Mouse (Mus musculus): Measurements from ENCODE around the gene Wnt1. TPM values are rescaled to one million over a fixed set of nuclear protein-coding genes. Genes with fewer than 3 reads are reported as not detected.
A peak's percentile ranks its signal among the peaks of the same experiment; 100 is the strongest.
"Not testable (repeated sequence)": the region's sequence is repeated elsewhere in the genome, so short reads cannot be mapped to it uniquely, and the experiment has no call there.

Gene Wnt1
- not detected for total RNA-seq (2022)

DNA sequence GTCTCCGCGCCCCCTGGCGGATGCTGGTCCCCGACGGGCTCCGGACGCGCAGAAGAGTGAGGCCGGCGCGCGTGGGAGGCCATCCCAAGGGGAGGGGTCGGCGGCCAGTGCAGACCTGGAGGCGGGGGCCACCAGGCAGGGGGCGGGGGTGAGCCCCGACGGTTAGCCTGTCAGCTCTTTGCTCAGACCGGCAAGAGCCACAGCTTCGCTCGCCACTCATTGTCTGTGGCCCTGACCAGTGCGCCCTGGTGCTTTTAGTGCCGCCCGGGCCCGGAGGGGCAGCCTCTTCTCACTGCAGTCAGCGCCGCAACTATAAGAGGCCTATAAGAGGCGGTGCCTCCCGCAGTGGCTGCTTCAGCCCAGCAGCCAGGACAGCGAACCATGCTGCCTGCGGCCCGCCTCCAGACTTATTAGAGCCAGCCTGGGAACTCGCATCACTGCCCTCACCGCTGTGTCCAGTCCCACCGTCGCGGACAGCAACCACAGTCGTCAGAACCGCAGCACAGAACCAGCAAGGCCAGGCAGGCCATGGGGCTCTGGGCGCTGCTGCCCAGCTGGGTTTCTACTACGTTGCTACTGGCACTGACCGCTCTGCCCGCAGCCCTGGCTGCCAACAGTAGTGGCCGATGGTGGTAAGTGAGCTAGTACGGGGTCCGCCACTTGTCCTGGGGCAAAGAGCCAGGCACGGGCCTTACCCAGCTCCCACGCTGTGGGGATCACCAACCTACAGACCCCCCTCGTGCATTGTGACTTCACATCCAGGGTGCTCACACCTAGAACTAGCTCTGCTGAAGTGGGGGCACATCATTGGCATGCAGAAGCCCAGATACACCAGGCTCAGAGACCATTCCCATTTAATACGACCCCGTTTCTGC lies at the start of gene Wnt1:
TSS of gene Wnt1 (plus strand) at position 197 of the 875 bp plus-strand sequence.
- DNase-seq (ENCODE audit: low spot score in 2 of 2) = no peak

DNA sequence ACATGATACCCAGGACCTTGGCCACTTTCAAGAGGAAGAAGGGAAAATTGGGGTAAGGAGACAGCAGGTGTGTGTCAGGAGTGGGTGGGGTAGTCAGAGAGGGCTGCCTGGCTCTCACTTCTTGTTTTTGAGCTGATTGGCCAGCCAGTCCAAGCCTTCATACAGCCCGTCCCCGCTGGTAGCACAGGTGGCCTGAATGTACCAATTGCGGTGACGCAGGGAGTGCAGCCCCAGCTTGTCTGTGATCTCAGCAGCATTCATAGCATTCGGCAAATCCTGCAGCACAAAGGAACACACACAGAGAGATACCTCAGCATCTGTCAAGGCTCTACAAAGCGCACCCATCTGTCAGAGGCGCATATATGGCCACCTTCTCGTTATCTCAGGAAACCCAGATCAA lies 49.4 kb upstream of the Wnt1 start:
- no peak for DNase-seq (ENCODE audit: low spot score in 2 of 2)

DNA sequence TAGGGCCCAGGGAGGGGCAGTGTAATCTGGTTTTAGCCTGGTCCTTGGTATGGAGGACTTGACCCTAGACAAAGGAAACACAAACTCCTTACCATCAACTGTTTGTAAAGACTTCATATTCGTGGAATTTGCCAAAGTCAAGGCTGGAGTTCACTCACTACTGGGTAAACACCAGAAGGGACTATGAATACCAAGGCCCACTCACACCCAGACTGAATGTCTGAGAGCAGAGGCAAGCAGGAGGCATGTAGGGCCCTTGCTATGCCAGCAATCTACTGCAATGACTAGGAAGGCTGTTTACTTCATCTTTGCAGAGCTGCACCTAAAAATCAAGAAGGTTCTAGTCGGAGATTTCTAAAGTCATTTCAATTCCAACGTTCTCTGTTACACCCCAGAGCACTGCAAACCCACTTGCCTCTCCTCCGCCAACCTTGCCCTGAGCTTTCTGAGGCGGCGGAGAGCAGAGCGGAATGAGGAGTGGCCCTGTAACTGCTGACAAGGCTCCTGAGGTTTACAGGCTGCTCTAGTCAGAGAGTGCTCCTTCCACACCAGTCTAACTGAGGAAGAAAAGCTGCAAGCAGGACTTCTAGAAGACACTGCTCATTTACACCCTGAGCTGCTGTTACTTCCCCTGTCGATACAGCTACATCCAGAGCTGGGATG lies 46.8 kb upstream of the Wnt1 start:
- no peak for DNase-seq (ENCODE audit: low spot score in 2 of 2)

DNA sequence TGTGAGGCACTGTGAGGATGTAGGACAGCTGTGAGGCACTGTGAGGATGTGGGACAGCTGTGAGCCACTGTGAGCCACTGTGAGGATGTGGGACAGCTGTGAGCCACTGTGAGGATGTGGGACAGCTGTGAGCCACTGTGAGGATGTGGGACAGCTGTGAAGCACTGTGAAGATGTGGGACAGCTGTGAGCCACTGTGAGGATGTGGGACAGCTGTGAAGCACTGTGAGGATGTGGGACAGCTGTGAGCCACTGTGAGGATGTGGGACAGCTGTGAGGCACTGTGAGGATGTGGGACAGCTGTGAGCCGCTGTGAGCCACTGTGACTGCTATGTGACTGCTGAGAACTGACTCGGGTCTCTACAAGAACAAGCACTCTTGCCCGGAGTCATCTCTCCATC lies 45.8 kb upstream of the Wnt1 start:
- DNase-seq (ENCODE audit: low spot score in 2 of 2) = not testable (repeated sequence)

DNA sequence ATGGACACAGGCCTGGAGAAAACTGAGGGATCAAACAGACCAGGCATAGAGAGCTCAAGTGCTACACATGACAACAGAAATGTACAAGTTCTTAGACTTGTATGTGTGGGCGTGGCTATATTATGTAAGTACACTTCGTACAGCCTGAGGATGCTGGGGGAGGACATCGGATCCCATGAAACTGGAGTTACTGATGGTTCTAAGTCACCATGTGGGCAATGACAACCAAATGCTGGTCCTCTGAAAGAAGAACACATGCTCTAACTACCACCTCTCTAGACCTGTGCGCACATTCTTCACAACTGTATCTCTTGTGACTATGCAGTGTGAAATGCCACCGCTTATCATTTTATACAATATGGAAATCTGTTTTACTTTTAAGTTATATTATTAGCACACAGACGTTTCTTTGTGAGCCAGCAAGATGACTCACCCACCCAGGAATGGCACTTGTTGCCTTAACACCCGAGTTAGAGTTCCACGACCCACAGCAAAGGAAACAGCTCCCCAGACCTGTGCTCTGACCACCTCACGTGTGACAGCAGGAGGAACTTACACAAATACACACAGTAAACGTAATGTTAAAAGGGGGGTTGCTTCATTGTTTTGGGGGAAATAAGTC lies 43.2 kb upstream of the Wnt1 start:
- DNase-seq (ENCODE audit: low spot score in 2 of 2) = no peak

DNA sequence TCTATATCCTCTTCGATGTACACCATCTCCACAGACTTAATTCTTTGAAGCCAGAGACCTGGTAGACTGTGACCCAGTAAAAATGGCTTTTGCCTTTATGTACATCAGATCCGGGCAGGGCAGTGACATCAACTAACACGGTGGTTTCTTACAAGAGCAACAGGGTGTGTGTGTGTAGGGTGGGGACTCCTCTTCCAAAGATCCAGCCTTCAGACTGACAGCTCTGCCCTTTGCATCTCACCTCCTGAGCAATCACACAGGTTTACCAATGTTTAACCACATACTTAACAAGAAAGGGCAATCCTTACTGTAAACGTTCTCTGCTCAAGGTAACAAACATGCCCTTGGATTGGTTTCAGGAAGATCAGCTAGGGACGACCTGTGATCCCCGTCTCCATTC lies 42.4 kb upstream of the Wnt1 start:
- DNase-seq (ENCODE audit: low spot score in 2 of 2) = no peak

DNA sequence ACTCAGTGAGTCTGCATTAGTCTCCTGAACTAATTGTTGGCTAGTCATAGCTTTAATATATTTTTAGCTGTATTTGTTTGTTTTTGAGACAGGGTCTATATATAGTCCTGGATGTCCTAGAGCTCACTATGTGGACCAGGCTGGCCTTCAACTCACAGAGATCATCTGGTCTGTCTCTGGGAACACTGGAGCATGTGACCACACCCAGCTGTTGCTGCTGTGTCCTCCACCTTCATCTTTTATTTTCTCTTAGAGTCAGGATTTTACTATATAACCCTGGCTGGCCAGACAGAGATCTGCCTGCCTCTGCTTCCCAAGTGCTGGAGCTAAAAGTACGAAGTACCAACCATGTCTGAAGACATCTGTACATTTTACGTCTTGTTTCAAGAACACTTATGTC lies 40.6 kb upstream of the Wnt1 start:
- no peak for DNase-seq (ENCODE audit: low spot score in 2 of 2)

DNA sequence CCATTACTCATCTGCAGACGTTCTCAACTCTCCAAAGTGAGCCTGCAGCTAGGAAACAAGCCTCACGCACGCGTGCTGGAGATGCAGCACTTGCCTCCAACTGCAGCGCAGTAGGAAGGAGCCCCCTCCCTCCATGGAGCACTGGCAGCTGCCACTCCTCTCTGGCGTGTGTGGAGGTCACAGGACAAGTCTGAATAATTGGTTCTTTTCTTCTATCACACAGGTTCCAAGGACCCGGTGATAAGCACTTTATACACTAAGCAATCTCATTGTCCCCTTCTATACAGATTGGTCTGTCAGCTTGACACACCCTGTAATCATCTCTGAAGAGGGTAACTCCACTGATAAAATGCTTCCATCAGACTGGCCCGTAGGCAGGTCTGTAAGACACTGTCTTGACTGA lies 36.6 kb upstream of the Wnt1 start:
- DNase-seq (ENCODE audit: low spot score in 2 of 2) = no peak

DNA sequence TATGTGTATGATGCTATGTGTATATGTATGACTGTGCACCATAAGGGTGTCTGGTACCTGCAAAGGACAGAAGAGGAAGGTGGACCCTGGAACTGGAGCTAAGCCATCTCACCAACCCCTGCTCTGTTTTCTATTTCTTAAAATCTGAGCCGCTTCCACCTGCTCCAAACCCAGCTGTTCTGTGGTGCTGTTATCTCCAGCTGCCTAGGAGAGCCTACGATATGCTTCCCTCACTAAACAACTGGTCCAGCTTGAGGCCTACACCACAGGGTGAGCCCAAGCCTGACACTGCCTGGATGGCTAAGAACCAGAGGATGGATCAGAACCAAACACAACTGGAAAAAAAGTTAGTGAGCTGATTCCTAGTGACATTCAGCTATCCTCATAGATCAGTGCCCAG lies 35.5 kb upstream of the Wnt1 start:
- no peak for DNase-seq (ENCODE audit: low spot score in 2 of 2)

DNA sequence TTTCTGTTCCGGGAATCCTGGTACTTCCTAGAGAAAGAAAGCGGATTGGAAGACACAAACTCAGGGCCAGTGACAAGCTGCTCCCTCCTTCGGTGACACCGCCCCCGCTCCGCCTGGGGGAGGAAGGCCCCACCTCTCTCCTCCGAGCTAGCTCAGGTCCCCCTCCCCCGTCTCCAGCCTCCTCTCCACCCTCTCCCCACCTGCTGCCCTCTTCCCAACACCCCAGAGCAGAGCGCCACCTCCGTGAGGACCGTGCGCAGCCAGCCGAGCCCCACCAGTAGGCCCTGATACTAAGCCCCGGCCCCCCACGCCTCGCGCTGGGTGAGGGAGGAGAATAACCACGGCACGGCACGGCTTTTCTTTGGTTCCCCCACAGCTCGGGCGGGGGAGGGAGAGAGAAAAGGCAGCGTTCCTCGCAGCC lies 27.4 kb upstream of the Wnt1 start:
- DNase-seq (ENCODE audit: low spot score in 2 of 2) = peak in 1 of 2 experiments; percentile 12

DNA sequence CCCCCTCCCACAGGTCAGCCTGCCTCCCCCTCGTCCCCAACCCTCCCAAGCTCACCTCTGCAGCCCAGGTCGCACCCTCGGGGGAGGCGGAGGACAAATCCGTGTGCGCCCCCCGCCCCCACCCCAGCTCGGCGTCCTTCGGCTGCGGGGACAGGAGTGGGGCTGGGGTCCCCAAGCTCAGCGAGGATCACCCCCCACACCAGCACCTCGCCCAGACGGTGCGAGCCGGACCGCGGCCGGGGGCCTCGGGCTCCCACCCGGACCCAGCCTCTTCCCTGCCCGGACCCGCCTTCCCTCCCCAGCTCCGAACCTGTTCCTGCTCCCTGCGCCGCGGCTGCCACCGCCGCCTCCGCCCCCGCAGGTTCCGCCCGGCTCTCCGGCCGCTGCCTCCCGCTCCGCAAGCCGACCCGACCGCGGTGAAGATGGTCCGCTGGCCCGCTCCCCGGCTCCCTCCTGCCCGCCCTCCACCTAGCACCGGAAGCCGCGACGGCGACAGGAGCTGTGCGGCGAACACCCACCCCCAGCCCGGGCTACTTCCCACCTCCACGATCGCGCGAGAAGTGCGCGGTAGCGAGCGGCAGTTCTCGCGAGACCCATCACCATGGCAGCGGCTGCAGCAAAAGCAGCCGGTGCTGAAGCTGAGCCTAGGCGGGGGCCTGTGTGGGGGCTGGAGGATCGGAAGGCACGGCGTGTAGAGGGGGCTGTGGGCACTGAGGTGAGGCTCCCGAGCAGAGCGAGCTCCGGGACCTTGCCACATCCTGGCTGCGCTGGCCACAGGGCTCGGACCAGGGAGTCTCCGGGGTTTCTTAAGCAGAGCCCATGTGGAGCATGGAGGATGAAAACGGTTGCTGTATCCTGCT lies 26.8 kb upstream of the Wnt1 start, which contains the start of gene Arf3:
TSS of gene Arf3 (minus strand) at position 545 of the 860 bp plus-strand sequence.
- DNase-seq (ENCODE audit: low spot score in 2 of 2) = peak; percentile 88 to 91

DNA sequence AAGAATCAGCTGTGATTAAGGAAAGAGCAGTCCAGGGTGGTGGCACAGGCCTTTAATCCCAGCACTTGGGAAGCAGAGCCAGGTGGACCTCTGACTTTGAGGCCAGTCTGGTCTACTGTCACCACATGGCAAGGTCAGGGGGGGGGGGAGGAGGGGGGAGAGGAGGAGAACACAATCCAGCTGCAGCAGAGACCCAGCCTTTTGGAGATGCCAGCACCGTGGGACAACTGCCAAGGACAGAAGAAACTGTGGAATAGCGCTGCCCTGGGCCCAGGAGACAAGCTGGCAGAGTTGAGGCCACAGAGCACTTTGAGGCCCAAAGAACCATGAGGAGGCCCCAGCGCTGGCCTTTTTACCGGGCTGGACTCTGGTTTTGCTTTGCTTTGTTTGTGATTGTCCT lies 23.7 kb upstream of the Wnt1 start:
- DNase-seq (ENCODE audit: low spot score in 2 of 2) = no peak

DNA sequence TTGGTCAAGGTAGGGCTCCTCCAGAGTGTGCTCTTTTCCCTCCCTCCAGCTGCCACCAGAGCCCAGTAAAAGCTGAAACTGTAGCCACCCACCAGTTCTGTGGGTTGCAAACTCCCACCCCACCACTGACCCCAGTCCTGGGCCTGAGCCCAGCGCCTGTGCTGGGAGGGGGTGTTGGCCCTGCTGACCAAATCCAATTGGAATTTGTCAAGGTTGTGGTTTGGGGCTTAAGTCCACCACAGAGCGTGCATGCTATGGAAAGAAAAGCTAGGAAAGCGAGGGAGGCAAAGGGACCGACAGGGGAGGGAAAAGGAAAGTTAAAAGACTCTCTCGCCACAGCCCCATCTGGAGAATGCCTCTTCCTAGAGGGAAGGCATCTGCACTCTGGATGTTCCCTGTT lies 21.4 kb upstream of the Wnt1 start:
- no peak for DNase-seq (ENCODE audit: low spot score in 2 of 2)

DNA sequence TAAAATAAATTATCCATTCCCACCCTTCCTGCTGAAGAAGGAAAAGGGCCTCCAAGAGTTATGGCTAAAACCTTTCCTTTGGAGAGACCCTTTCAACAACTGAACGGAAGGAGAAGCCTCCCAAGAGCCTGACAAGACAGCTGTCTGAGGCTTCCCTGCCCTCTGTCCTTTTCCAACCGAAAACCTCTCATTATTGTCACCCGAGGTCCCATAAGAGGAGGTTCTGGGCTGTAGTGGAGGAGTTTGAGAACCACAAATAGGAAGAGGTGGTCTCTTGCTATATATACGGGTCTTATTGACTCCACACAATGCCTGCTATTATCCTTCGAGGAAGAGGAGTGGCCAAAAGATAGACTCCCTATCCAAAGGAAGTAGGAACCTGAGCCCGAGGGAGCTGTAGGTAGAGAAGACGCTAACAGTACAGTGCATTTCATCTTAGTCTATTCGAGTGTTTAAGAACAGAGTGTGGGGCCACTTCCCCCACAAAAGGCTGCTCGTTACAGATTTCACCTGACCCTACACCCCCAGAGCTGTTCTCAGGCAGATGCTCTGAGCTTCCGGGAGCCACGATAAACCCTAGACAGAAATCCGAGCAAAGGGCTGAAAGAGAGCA lies 17.7 kb upstream of the Wnt1 start:
- no peak for DNase-seq (ENCODE audit: low spot score in 2 of 2)

DNA sequence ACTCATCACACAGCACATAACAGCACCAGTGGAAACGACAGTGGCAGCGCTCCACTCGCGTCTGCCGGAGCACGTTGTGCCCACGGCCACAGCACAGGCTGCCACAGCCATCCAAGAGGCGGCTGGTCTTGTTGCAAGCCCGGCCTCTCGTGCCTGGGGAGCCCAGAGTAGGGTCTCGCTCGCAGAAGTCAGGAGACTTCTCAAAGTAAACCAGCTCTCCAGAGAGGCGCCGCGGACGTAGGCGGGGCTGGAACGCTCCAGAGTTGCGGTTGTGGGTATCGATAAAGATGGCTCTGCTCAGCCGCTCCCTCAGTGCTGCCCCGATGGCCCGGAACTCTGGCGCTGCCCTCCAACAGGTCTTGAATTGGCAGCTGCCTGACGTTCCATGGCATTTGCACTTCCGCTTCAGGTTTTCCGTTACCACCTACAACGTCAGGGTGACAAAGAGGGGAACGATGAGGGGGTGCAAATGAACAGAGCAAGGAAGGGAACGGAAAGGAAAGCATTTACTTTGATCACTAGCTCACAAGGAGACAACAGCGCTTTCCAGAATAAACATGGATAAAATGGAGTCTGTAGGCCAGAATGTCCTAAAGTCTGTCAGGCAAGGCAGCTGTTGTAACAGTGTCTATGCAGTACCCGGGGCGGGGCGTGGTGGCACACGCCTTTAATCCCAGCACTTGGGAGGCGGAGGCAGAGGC lies 17.0 kb upstream of the Wnt1 start:
- DNase-seq (ENCODE audit: low spot score in 2 of 2) = no peak

DNA sequence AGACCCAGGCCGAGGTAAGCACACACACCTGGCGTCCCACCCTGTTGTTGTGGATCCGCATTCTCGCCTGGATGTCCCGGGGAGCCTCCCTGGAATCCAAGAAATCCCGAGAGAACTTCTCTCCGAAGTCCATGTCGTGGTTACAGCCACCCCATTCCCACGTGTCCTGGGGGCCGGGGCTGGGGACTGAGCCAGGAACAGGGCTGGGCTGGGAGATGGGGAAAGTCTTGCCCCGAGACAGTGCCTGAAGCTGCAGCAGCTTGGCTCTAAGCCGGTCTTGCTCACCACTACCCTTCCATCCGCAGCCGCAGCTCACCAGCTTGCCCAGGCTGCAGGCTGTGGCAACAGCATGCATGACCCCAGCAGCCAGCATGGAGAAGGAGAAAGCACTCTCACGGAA lies 15.6 kb upstream of the Wnt1 start:
- DNase-seq (ENCODE audit: low spot score in 2 of 2) = no peak

DNA sequence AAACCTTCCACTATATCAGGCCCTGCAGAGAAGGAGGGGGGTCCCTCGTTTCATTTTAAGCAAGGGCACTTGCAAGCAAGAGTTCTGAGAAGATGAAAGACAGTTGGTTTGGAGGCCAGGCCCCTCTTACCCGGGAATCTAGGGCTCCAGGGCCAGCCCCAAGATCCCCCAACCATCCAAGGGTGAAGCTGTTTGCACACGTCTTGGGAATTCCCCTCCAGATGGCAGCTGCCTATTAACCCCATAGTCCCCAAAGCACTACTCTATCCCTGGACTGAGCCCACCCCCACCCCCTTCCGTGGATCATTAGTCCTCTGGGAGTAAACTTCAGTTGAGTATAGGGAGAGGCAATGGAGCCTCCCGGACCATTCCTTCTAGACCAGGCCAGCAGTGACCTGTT lies 14.1 kb upstream of the Wnt1 start:
- no peak for DNase-seq (ENCODE audit: low spot score in 2 of 2)

DNA sequence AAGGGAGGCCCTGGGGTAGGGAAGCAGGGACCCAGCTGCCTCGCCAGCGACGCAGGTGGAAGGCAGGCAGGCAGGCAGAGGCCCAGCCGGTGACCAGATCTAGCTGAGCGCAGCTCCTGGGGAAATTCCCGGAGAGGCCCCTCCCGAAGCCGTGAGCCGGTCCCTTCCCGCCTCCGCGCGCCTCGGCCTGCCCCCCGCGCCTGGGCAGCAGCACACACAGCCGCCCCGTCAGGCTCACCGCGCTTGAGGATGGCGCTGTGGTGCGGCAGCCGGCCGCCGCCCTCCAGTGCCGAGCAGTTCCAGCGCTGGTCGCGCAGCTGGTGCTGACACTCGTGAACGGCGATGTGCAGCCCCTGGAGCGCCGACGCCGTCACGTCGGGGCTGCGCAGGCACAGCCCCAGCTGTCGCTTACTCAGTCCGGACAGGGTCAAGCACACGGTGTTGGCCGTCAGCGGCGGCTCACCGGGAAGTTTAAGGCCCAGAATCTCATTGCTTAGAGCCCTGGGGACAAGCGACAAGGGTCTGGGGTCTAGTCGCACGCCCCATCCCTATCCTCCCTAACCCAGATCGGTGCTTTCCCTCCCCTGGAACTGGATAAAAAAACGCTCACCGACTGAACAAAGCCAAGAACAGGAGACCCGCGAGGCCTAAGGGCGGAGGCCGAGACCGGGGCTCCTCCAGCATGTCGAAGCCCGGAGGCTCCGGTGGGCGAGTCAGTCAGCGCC lies 13.2 kb upstream of the Wnt1 start:
- DNase-seq (ENCODE audit: low spot score in 2 of 2) = no peak

DNA sequence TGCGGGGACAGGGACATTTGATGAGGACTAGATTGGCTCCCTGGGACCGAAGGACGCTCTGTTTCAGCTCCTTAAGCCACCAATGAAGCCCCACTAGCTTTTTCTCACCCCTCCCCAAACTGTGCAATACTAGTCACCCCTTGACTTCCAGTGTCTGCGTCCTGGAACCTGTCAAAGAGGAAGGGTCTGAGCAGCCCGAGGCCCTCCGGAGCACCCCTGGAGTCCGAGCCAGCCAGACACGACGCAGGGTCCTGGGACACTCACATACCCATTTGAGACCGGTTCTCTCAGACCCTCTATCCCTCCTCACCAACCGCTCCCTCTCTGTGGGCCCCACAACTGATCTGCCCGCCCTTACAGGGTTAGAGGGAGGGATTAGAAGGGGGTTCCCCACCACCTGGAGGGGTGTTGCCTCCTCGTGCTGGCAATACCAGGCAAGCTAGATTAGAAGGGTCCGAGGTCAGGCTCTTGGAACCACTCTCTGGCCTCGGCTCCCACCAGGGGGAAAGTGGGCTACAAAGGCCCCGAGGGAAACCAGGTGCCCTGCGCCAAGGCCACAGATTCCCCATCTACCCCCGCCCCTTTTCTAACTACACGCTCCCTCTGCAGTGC lies 12.5 kb upstream of the Wnt1 start:
- DNase-seq (ENCODE audit: low spot score in 2 of 2) = no peak
